Mouse (Mus musculus) CH12.LX (cell line): ENCODE measurements at regions not wholly inside any gene's neighbourhood (a gene's known extent, or its start where the extent isn't known, plus 50 kb on each side); places are given as distances from the start of the nearest gene placed in this dataset.

Experiments
- CHD1 ChIP-seq: IDR thresholded peaks from 2 replicates; pipeline ENCODE4 v1.6.1; 2012; ENCODE audit warnings: low read depth, low read length, improper control_type of control experiment, inconsistent platforms
- CTCF ChIP-seq, 2 experiments: IDR thresholded peaks in 1 of 2; conservative IDR thresholded peaks in 1 of 2; 2 replicates each; pipeline ENCODE4 v1.5.1; 2011 to 2012; ENCODE audit warnings: low read depth in 2 of 2, low read length in 2 of 2, improper control_type of control experiment in 1 of 2, inconsistent platforms in 1 of 2, mild to moderate bottlenecking in 1 of 2, moderate library complexity in 1 of 2
- E2F4 ChIP-seq: IDR thresholded peaks from 2 replicates; pipeline ENCODE4 v1.6.1; 2011; ENCODE audit warnings: low read depth, low read length, improper control_type of control experiment; ENCODE audit not compliant: insufficient replicate concordance
- JUND ChIP-seq: conservative IDR thresholded peaks from 2 replicates; pipeline ENCODE4 v1.6.1; 2011; ENCODE audit warnings: low read depth, low read length, improper control_type of control experiment
- MAFK ChIP-seq: IDR thresholded peaks from 2 replicates; pipeline ENCODE4 v1.6.1; 2011; ENCODE audit warnings: low read length, improper control_type of control experiment; ENCODE audit not compliant: insufficient replicate concordance
- USF1 ChIP-seq: IDR thresholded peaks from 2 replicates; pipeline ENCODE4 v1.6.1; 2014; ENCODE audit warnings: low read depth, mild to moderate bottlenecking, inconsistent platforms, low read length, improper control_type of control experiment

GRCm38 (mm10) chr7:70787966-70788365 lies 421.4 kb upstream of the Nr2f2 start:
- TF ChIP-seq CHD1 (no peak), JUND (no peak), MAFK (no peak), CTCF (conservative IDR thresholded peaks at IDR 0.05 in 1 of 2, IDR thresholded peaks at IDR 0.05 in 1 of 2; ENCODE audit: low read depth in 2 of 2, low read length in 2 of 2) (no peak), E2F4 (no peak), USF1 (no peak)
